Mouse (Mus musculus): Measurements from ENCODE around the gene Hhipl2.

DNA sequence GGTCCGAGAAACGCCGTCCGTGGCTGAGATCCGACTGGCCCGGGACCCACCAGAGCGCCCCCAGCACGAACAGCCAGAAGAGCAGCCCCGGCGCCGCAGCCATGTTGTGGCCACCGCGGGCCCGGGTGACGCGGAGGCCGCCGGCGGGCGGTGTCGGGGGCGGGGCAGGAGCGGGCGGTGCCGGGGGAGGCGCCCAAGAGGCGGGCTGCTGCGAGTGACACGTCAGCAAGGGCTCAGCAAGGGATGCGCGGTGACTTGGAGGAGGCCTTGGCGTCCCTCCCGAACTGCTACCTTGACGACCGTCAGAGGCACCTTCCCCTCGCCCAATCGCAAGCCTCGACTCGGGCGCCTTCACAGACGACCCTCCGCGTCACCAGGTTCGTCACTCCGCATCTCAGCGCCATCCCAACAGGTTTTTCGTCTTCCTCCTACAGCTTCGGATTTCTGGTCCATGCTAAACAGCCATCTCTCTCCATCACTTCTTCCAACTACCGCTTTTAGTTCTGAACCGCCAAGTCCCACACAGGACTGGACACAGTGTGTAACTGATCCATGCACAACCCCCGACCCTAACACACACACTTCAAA, 48.5 kb upstream of the Hhipl2 start, which contains the start of gene Mia3:
- TF ChIP-seq CTCF (IDR thresholded peaks at IDR 0.05; ENCODE audit: low read depth), result peak; percentile 31; the same call in 1 of the 2 replicates
- no peak for TF ChIP-seq EP300 (IDR thresholded peaks at IDR 0.05; ENCODE audit: low read depth)
